Mouse (Mus musculus) liver, embryonic 14.5 days (tissue): Measurements from ENCODE around the gene Dcbld1.

Experiments
- CTCF ChIP-seq: IDR thresholded peaks from 2 replicates; pipeline ENCODE4 v1.5.1; 2016; ENCODE audit warnings: antibody characterized with exemption, low read depth, control low read depth
- EP300 ChIP-seq: IDR thresholded peaks from 2 replicates; pipeline ENCODE4 v1.6.1; 2016; ENCODE audit warnings: antibody characterized with exemption, low read depth

- TF ChIP-seq CTCF (no peak), EP300 (no peak)
Measured at GRCm38 (mm10) chr10:52360241-52360735, 126.9 kb downstream of the Dcbld1 start.
